Mouse (Mus musculus) midbrain, embryonic 15.5 days (tissue): ENCODE data around the gene Nsun3. TPM values are rescaled to one million over a fixed set of nuclear protein-coding genes. Genes with fewer than 3 reads are reported as not detected.

ENCODE experiments used
- ATAC-seq: fragments of 200-750 bp; cut with Nextera tagmentation; replicated peaks from 2 replicates; pipeline ENCODE4 v1.8.0; 2017; ENCODE audit warnings: moderate TSS enrichment
- H3K27ac ChIP-seq: fragments of 300-500 bp; sonication (generic); 2 replicates; pipeline ENCODE4 v1.5.1; 2015; ENCODE audit warnings: mild to moderate bottlenecking, inconsistent platforms
- H3K27me3 ChIP-seq: fragments of 300-500 bp; sonication (generic); replicated peaks from 2 replicates; pipeline ENCODE4 v1.6.1; 2015; ENCODE audit warnings: inconsistent platforms
- H3K36me3 ChIP-seq: fragments of 300-500 bp; sonication (generic); replicated peaks from 2 replicates; pipeline ENCODE4 v1.6.1; 2015; ENCODE audit warnings: inconsistent platforms
- H3K4me1 ChIP-seq: fragments of 300-500 bp; sonication (generic); 2 replicates; pipeline ENCODE4 v1.6.1; 2015; ENCODE audit warnings: inconsistent platforms
- H3K4me2 ChIP-seq: fragments of 300-500 bp; sonication (generic); 2 replicates; pipeline ENCODE4 v1.6.1; 2015; ENCODE audit warnings: inconsistent platforms, mild to moderate bottlenecking, moderate library complexity
- H3K4me3 ChIP-seq: fragments of 300-500 bp; sonication (generic); 2 replicates; pipeline ENCODE4 v1.5.1; 2015; ENCODE audit warnings: mild to moderate bottlenecking, inconsistent platforms
- H3K9ac ChIP-seq: fragments of 300-500 bp; sonication (generic); 2 replicates; pipeline ENCODE4 v1.6.1; 2015; ENCODE audit warnings: mild to moderate bottlenecking, inconsistent platforms
- H3K9me3 ChIP-seq: fragments of 300-500 bp; sonication (generic); 2 replicates; pipeline ENCODE4 v1.6.1; 2016; ENCODE audit warnings: inconsistent platforms
- WGBS: fragments of 180-500 bp; shearing (Covaris S2); methylation state at CpG from one replicate; pipeline ENCODE4 v1.1.7; 2015; ENCODE audit warnings: mixed read lengths; 5-methylcytosine and 5-hydroxymethylcytosine counted together
- polyA plus RNA-seq: library from polyadenylated mRNA; unstranded; fragments of >200 nt; fragmentation: Nextera tagmentation; extraction: Ambion mirVana; gene quantifications from 2 replicates; pipeline ENCODE4 v1.2.1, GENCODE M21; 2015

Gene Nsun3
- polyA plus RNA-seq, 1 experiment from 2014 or later = 11.7 TPM

- 85% methylated on average over 3 of the region's 3 CpGs for WGBS
- no peak overlapping the region for H3K9ac ChIP-seq
- ATAC-seq = no peak
- no peak overlapping the region for H3K4me2 ChIP-seq
- H3K36me3 ChIP-seq = peaks cover 15% of the 10 kb centered on the region; the same call in 1 of the 2 replicates
- no peak overlapping the region for H3K4me3 ChIP-seq
- H3K27me3 ChIP-seq = no peaks in the 10 kb centered on the region
- H3K9me3 ChIP-seq = no peaks in the 10 kb centered on the region
- no peaks in the 10 kb centered on the region for H3K4me1 ChIP-seq
- no peak overlapping the region for H3K27ac ChIP-seq
These were observed 13.2 kb upstream of the Nsun3 start for GRCm38 (mm10) chr16:62799839-62800238.

GRCm38 (mm10) chr16:62799426-62799825, 12.8 kb upstream of the Nsun3 start:
- WGBS = 89% methylated on average over 4 of the region's 4 CpGs
- no peak for ATAC-seq
- no peak overlapping the region for H3K4me3 ChIP-seq
- no peaks in the 10 kb centered on the region for H3K27me3 ChIP-seq
- no peaks in the 10 kb centered on the region for H3K9me3 ChIP-seq
- no peak overlapping the region for H3K9ac ChIP-seq
- H3K4me2 ChIP-seq = no peak overlapping the region
- H3K4me1 ChIP-seq = no peaks in the 10 kb centered on the region
- peaks cover 15% of the 10 kb centered on the region; the same call in 1 of the 2 replicates for H3K36me3 ChIP-seq
- H3K27ac ChIP-seq = no peak overlapping the region

GRCm38 (mm10) chr16:62798808-62799207, 12.2 kb upstream of the Nsun3 start:
- Histone ChIP-seq H3K27ac (no peak overlapping the region), H3K4me2 (no peak overlapping the region), H3K4me3 (no peak overlapping the region), H3K9ac (no peak overlapping the region), H3K4me1 (no peaks in the 10 kb centered on the region), H3K27me3 (no peaks in the 10 kb centered on the region), H3K9me3 (no peaks in the 10 kb centered on the region), H3K36me3 (peaks cover 15% of the 10 kb centered on the region; the same call in 1 of the 2 replicates)
- WGBS = 94% methylated on average over 3 of the region's 3 CpGs
- ATAC-seq = no peak

GRCm38 (mm10) chr16:62796608-62797007, 10.0 kb upstream of the Nsun3 start:
- Histone ChIP-seq H3K36me3 (peaks cover 7% of the 10 kb centered on the region; the same call in 1 of the 2 replicates), H3K9ac (no peak overlapping the region), H3K9me3 (no peaks in the 10 kb centered on the region), H3K4me1 (no peaks in the 10 kb centered on the region), H3K4me2 (no peak overlapping the region), H3K27me3 (no peaks in the 10 kb centered on the region), H3K4me3 (no peak overlapping the region), H3K27ac (no peak overlapping the region)
- ATAC-seq = no peak
- WGBS = 90% methylated on average over 1 of the region's 1 CpGs

- Histone ChIP-seq H3K4me1 (peaks cover 21% of the 10 kb centered on the region), H3K4me3 (no peak overlapping the region), H3K9ac (no peak overlapping the region), H3K27me3 (no peaks in the 10 kb centered on the region), H3K27ac (no peak overlapping the region), H3K4me2 (no peak overlapping the region), H3K9me3 (no peaks in the 10 kb centered on the region), H3K36me3 (no peaks in the 10 kb centered on the region)
- no peak for ATAC-seq
- WGBS = 58% methylated on average over 5 of the region's 5 CpGs
These were observed 4.4 kb downstream of the Nsun3 start for GRCm38 (mm10) chr16:62782229-62782628.

- H3K27me3 ChIP-seq = no peaks in the 10 kb centered on the region
- no peaks in the 10 kb centered on the region for H3K9me3 ChIP-seq
- H3K4me3 ChIP-seq = no peak overlapping the region
- H3K4me1 ChIP-seq = no peaks in the 10 kb centered on the region
- H3K9ac ChIP-seq = no peak overlapping the region
- no peaks in the 10 kb centered on the region for H3K36me3 ChIP-seq
- no peak overlapping the region for H3K27ac ChIP-seq
- no peak overlapping the region for H3K4me2 ChIP-seq
- no peak for ATAC-seq
- WGBS = 83% methylated on average over 10 of the region's 10 CpGs
These were observed 8.3 kb downstream of the Nsun3 start for GRCm38 (mm10) chr16:62778282-62778681.

GRCm38 (mm10) chr16:62776034-62776433, 10.6 kb downstream of the Nsun3 start:
- H3K4me1 ChIP-seq = no peaks in the 10 kb centered on the region
- H3K27me3 ChIP-seq = no peaks in the 10 kb centered on the region
- H3K9me3 ChIP-seq = no peaks in the 10 kb centered on the region
- H3K4me2 ChIP-seq = no peak overlapping the region
- no peak overlapping the region for H3K4me3 ChIP-seq
- no peaks in the 10 kb centered on the region for H3K36me3 ChIP-seq
- 74% methylated on average over 11 of the region's 11 CpGs for WGBS
- no peak for ATAC-seq
- H3K9ac ChIP-seq = no peak overlapping the region
- H3K27ac ChIP-seq = no peak overlapping the region

GRCm38 (mm10) chr16:62773462-62773861, 13.2 kb downstream of the Nsun3 start:
- no peak overlapping the region for H3K27ac ChIP-seq
- H3K9me3 ChIP-seq = no peaks in the 10 kb centered on the region
- no peak overlapping the region for H3K9ac ChIP-seq
- WGBS = 80% methylated on average over 4 of the region's 4 CpGs
- no peaks in the 10 kb centered on the region for H3K27me3 ChIP-seq
- no peaks in the 10 kb centered on the region for H3K4me1 ChIP-seq
- no peak overlapping the region for H3K4me2 ChIP-seq
- no peak overlapping the region for H3K4me3 ChIP-seq
- H3K36me3 ChIP-seq = no peaks in the 10 kb centered on the region
- ATAC-seq = no peak

GRCm38 (mm10) chr16:62758340-62758739, 28.3 kb downstream of the Nsun3 start:
- Histone ChIP-seq H3K9me3 (no peaks in the 10 kb centered on the region), H3K4me2 (no peak overlapping the region), H3K9ac (no peak overlapping the region), H3K36me3 (no peaks in the 10 kb centered on the region), H3K27ac (no peak overlapping the region), H3K4me1 (no peaks in the 10 kb centered on the region), H3K4me3 (no peak overlapping the region), H3K27me3 (no peaks in the 10 kb centered on the region)
- 97% methylated on average over 2 of the region's 2 CpGs for WGBS
- no peak for ATAC-seq

- no peaks in the 10 kb centered on the region for H3K27me3 ChIP-seq
- 93% methylated on average over 6 of the region's 6 CpGs for WGBS
- no peak overlapping the region for H3K27ac ChIP-seq
- no peak overlapping the region for H3K4me3 ChIP-seq
- no peaks in the 10 kb centered on the region for H3K4me1 ChIP-seq
- H3K4me2 ChIP-seq = no peak overlapping the region
- H3K9me3 ChIP-seq = no peaks in the 10 kb centered on the region
- H3K36me3 ChIP-seq = no peaks in the 10 kb centered on the region
- H3K9ac ChIP-seq = no peak overlapping the region
- no peak for ATAC-seq
These were observed 31.3 kb downstream of the Nsun3 start for GRCm38 (mm10) chr16:62755307-62755706.

- no peak overlapping the region for H3K9ac ChIP-seq
- 90% methylated on average over 1 of the region's 1 CpGs for WGBS
- no peak for ATAC-seq
These were observed 33.0 kb downstream of the Nsun3 start for GRCm38 (mm10) chr16:62753597-62753996.

GRCm38 (mm10) chr16:62753079-62753478, 33.5 kb downstream of the Nsun3 start:
- Histone ChIP-seq H3K9me3 (no peaks in the 10 kb centered on the region), H3K27me3 (no peaks in the 10 kb centered on the region), H3K4me2 (no peak overlapping the region), H3K9ac (no peak overlapping the region), H3K27ac (no peak overlapping the region), H3K4me3 (no peak overlapping the region), H3K4me1 (no peaks in the 10 kb centered on the region), H3K36me3 (no peaks in the 10 kb centered on the region)
- 91% methylated on average over 4 of the region's 4 CpGs for WGBS
- ATAC-seq = no peak

More at GRCm38 (mm10) chr16:62753597-62753996, 33.0 kb downstream of the Nsun3 start:
- H3K9me3 ChIP-seq = no peaks in the 10 kb centered on the region
- no peaks in the 10 kb centered on the region for H3K27me3 ChIP-seq
- no peaks in the 10 kb centered on the region for H3K4me1 ChIP-seq
- H3K36me3 ChIP-seq = no peaks in the 10 kb centered on the region
- no peak overlapping the region for H3K27ac ChIP-seq
- no peak overlapping the region for H3K4me2 ChIP-seq
- no peak overlapping the region for H3K4me3 ChIP-seq

GRCm38 (mm10) chr16:62745875-62746274, 40.7 kb downstream of the Nsun3 start:
- Histone ChIP-seq H3K4me3 (no peak overlapping the region), H3K4me2 (no peak overlapping the region), H3K4me1 (peaks cover 4% of the 10 kb centered on the region; the same call in 1 of the 2 replicates), H3K9ac (no peak overlapping the region), H3K36me3 (no peaks in the 10 kb centered on the region), H3K27me3 (no peaks in the 10 kb centered on the region), H3K9me3 (no peaks in the 10 kb centered on the region), H3K27ac (no peak overlapping the region)
- WGBS = 70% methylated on average over 2 of the region's 2 CpGs
- ATAC-seq = no peak
